Mouse (Mus musculus) erythroblast, embryonic 14.5 days (primary cell): ENCODE measurements around the gene Wwp2. TPM values are rescaled to one million over a fixed set of nuclear protein-coding genes. Genes with fewer than 3 reads are reported as not detected.

ENCODE experiments used
- H3K27me3 ChIP-seq: 2 replicates; pipeline ENCODE4 v1.6.1; 2012; ENCODE audit warnings: inconsistent platforms; ENCODE audit not compliant: control insufficient read depth
- H3K36me3 ChIP-seq: 2 replicates; pipeline ENCODE4 v1.6.1; 2012; ENCODE audit warnings: mild to moderate bottlenecking, inconsistent platforms; ENCODE audit not compliant: control insufficient read depth
- H3K4me1 ChIP-seq: 2 replicates; pipeline ENCODE4 v1.6.1; 2012; ENCODE audit warnings: inconsistent platforms; ENCODE audit not compliant: control insufficient read depth
- H3K4me3 ChIP-seq: replicated peaks from 2 replicates; pipeline ENCODE3; 2012; ENCODE audit warnings: moderate library complexity, mild to moderate bottlenecking, inconsistent platforms
- H3K9me3 ChIP-seq: 2 replicates; pipeline ENCODE4 v1.6.1; 2012; ENCODE audit warnings: low read length, inconsistent platforms, mixed read lengths; ENCODE audit not compliant: control insufficient read depth
- GATA1 ChIP-seq: IDR thresholded peaks from 2 replicates; pipeline ENCODE4 v1.6.1; 2012; ENCODE audit warnings: low read length, inconsistent platforms, mixed read lengths
- TAL1 ChIP-seq: IDR thresholded peaks from 3 replicates; pipeline ENCODE4 v1.6.1; 2012; ENCODE audit warnings: low read length, inconsistent platforms, mixed read lengths
- polyA plus RNA-seq: library from polyadenylated mRNA; stranded (reverse); fragments of >175 nt; gene quantifications from 2 replicates; pipeline ENCODE4 v1.2.3, GENCODE M21; 2012

Wwp2 gene
- polyA plus RNA-seq, 1 experiment = 11.3 TPM

DNA sequence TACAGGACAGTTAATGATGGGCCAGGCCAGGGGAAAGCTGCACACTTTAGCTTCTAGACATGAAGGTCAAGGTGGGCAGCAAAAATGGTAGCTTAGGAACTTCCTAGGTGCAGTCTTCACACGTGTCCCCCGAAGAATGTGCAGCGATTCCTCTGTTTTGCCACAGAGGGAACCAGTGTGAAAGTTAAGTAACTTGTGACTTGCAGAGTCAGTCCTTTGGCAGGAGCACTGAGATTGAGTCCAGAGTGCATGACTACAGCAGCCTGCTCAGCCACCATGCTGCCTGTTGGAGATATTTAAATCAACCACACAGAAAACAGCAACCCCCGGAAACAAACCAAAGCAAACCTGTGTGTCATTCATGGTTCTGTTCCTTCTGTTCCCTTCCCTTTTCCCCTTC, 44.3 kb downstream of the Wwp2 start:
- no peak for TF ChIP-seq GATA1
- no peak for TF ChIP-seq TAL1
- peaks cover 73% of the 10 kb centered on the region for H3K36me3 ChIP-seq

DNA sequence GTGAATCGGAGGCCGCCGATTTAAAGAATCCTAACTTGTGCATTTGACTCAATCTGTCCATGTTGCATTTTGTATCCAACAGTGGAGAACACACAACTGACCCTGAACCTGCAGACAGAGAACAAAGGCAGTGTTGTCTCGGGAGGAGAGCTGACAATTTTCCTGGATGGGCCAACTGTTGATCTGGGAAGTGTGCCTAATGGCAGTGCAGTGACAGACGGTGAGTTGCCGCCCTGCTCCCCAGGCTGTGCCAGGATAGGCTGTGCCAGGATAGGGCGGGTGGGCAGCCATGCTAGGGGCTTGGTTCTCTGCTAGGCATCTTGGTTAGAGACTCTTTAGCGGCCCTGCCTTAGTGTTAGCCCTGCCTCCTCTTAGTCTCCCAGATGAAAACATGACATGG, 47.1 kb downstream of the Wwp2 start:
- Histone ChIP-seq H3K36me3 (peaks cover 80% of the 10 kb centered on the region), H3K4me1 (peaks cover 10% of the 10 kb centered on the region), H3K27me3 (no peaks in the 10 kb centered on the region), H3K4me3 (no peak overlapping the region), H3K9me3 (no peaks in the 10 kb centered on the region)
- TF ChIP-seq GATA1 (no peak), TAL1 (no peak)

More for the DNA sequence above, 44.3 kb downstream of the Wwp2 start:
- Histone ChIP-seq H3K4me1 (peaks cover 8% of the 10 kb centered on the region; the same call in 1 of the 2 replicates), H3K4me3 (no peak overlapping the region), H3K9me3 (no peaks in the 10 kb centered on the region), H3K27me3 (no peaks in the 10 kb centered on the region)

DNA sequence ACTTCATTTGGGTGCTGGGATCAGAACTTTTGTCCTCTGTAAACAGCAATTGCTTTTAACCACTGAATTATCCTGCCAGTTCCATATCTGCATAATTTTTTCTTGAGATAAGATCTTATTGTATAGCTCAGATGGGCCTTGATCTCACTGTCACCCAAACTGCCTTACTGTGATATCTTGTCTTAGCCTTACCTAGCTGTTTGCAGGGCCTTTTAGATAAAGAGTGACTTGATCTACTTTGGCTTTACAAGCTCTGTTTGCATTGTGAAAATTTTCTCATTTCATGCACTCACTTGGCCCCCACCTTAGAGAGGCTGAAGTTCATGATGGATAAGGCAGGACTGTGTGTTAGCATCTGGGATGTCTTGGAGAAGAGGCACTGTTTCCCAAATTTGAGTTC, 48.8 kb downstream of the Wwp2 start:
- no peak for TF ChIP-seq GATA1
- no peak for TF ChIP-seq TAL1
- H3K36me3 ChIP-seq = peaks cover 81% of the 10 kb centered on the region
- no peaks in the 10 kb centered on the region for H3K27me3 ChIP-seq
- H3K9me3 ChIP-seq = no peaks in the 10 kb centered on the region
- peaks cover 25% of the 10 kb centered on the region for H3K4me1 ChIP-seq
- H3K4me3 ChIP-seq = no peak overlapping the region

DNA sequence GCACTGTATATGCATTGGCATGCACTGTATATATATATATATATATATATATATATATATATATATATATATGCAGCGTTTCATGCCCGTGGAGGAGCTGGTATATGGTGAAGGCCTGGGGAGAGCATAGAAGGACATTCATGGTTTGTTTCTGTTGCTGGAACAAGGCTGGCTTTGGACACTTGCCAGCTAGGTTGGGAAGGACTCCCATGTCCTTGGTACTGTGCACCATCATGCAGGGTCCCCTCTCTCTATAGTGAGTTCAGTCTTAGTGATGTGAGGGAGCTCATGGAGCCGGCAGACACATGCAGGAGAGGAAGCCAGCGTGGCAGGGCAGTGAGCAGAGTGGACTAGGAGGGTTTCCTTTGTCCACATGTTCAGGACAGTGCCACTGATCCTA, 52.4 kb downstream of the Wwp2 start:
- no peak overlapping the region for H3K4me3 ChIP-seq
- H3K4me1 ChIP-seq = peaks cover 26% of the 10 kb centered on the region
- peaks cover 79% of the 10 kb centered on the region for H3K36me3 ChIP-seq
- TF ChIP-seq GATA1 (no peak), TAL1 (no peak)
- H3K9me3 ChIP-seq = no peaks in the 10 kb centered on the region
- H3K27me3 ChIP-seq = no peaks in the 10 kb centered on the region

DNA sequence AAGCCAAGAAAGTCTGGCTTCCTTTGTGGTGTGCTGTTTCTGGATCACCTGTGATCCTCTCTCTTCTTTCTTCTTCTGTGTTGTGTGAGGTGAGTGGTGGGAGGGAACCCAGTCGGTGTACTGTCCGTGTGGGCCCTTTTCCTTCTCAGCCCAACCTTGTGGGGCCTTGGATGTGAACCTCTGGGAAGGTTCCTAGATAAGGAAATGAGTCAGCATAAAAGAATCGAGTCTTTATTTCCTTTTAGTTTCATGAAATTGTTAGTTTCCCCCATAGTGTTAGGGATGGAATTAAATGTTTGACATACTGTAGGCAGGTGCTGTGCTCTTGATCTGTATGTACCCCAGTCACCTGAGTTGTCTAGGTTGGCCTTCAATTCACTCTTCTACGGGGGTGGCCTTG, 52.9 kb downstream of the Wwp2 start:
- Histone ChIP-seq H3K9me3 (no peaks in the 10 kb centered on the region), H3K27me3 (no peaks in the 10 kb centered on the region), H3K4me1 (peaks cover 26% of the 10 kb centered on the region), H3K36me3 (peaks cover 78% of the 10 kb centered on the region), H3K4me3 (no peak overlapping the region)
- TF ChIP-seq GATA1 = no peak

DNA sequence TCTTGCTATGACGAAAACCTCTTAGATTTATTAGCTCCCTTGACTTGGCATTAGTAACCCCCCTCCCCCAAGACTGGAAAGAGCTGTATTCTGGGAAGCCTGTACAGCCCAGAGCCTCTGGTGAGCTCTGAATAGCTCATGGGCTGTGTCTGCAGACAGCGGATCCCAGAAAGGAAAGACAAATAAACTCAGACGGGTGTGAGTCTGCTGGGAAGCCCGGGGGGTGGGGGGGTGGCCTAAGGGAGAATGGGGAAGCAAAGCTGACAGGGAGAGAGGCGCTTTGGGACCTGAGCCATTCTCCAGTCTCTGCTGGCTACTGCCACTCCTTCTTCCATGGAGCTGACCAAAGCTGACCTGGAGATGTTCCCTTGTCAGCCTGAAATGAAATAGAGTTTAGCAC, 53.8 kb downstream of the Wwp2 start:
- H3K4me1 ChIP-seq = peaks cover 23% of the 10 kb centered on the region
- H3K4me3 ChIP-seq = no peak overlapping the region
- H3K27me3 ChIP-seq = no peaks in the 10 kb centered on the region
- H3K36me3 ChIP-seq = peaks cover 70% of the 10 kb centered on the region
- TF ChIP-seq TAL1 = no peak
- no peaks in the 10 kb centered on the region for H3K9me3 ChIP-seq

DNA sequence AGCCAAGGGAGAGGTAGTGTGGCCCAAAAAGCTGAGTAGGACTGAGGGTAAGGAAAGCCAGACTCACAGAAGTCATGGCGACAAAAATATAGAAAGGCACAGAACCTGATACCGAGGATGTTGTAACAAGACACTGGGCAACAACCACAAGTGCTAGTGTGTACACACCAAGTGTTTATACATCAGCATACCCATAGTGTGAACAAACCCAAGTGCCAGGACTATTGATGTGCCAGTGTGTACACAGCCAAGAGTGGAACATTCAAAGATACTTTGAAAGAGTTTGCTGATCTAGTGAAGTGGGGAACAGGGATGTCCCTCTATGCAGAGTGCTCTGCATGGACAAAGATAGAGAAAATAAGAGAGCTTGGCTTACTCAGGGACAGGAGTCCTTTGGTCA, 54.5 kb downstream of the Wwp2 start:
- no peaks in the 10 kb centered on the region for H3K9me3 ChIP-seq
- no peaks in the 10 kb centered on the region for H3K27me3 ChIP-seq
- H3K4me1 ChIP-seq = peaks cover 19% of the 10 kb centered on the region
- peaks cover 65% of the 10 kb centered on the region for H3K36me3 ChIP-seq
- H3K4me3 ChIP-seq = no peak overlapping the region
- TF ChIP-seq TAL1 (no peak), GATA1 (no peak)

DNA sequence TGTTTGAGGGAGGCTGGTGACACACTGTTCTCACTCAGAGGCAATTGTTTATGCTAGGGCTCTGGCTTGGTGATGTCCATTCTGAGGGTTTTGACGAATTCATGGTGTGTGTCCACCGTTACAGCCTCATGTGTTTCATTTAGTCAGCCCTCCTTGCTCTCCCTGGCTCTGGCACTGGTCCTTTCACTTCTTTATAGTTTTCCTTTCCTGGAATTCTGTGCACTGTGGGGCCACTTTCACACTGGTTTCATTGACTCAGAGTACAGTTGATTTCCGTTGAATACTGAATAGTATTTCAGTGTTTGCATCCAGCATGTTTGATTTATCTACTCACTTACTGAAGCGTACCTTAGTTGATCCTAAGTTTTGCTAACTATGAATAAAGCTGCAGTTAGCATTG, 55.0 kb downstream of the Wwp2 start:
- Histone ChIP-seq H3K4me3 (no peak overlapping the region), H3K9me3 (no peaks in the 10 kb centered on the region), H3K27me3 (no peaks in the 10 kb centered on the region), H3K36me3 (peaks cover 60% of the 10 kb centered on the region), H3K4me1 (peaks cover 19% of the 10 kb centered on the region)
- TF ChIP-seq TAL1 (no peak), GATA1 (no peak)

DNA sequence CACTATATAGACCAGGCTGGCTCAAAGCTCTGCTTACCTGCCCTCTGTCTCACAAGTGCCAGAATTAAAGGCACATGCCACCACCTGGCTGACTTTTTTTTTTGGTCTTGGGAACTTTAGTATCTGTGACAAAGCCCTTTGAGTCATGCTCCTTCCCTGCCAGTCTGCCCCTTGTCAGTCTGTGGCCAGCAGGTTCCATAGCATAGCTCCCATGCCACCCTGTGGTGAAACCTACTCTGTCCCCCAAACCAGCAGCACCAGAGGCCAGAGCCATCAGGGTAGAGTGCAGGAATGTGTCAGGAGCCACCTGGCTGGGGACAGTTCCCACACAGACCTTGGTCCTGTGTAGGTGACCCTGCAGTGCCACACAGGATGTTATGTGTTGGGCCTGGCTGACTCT, 55.7 kb downstream of the Wwp2 start:
- H3K27me3 ChIP-seq = no peaks in the 10 kb centered on the region
- no peak for TF ChIP-seq GATA1
- TF ChIP-seq TAL1 = no peak
- H3K4me3 ChIP-seq = no peak overlapping the region
- peaks cover 19% of the 10 kb centered on the region for H3K4me1 ChIP-seq
- peaks cover 54% of the 10 kb centered on the region for H3K36me3 ChIP-seq
- no peaks in the 10 kb centered on the region for H3K9me3 ChIP-seq

DNA sequence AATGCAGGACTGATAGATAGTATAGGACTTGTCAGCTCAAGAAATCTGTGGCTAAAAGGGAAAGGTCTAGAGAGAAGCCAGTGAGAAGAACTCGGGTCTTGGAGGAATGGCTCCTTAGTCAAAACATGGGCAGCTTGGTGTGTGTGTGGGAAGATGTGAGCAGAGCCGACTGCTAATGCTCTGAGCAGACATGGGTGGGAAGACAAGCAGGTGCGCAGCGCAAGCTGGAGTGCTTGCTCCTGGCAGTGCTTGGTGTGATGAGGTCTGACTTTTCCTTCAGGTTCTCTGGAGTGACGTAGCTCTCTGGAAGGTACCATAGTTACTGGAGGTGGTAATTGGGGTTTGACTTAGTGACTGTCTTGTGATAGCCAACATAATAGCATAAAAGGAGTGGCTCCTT, 56.6 kb downstream of the Wwp2 start:
- H3K27me3 ChIP-seq = no peaks in the 10 kb centered on the region
- no peaks in the 10 kb centered on the region for H3K9me3 ChIP-seq
- H3K36me3 ChIP-seq = peaks cover 47% of the 10 kb centered on the region
- TF ChIP-seq GATA1 (no peak), TAL1 (no peak)
- no peak overlapping the region for H3K4me3 ChIP-seq
- H3K4me1 ChIP-seq = peaks cover 19% of the 10 kb centered on the region
